Comparison of ENCODE assay signal across 11 mouse cellular contexts in the genomic region with DNA sequence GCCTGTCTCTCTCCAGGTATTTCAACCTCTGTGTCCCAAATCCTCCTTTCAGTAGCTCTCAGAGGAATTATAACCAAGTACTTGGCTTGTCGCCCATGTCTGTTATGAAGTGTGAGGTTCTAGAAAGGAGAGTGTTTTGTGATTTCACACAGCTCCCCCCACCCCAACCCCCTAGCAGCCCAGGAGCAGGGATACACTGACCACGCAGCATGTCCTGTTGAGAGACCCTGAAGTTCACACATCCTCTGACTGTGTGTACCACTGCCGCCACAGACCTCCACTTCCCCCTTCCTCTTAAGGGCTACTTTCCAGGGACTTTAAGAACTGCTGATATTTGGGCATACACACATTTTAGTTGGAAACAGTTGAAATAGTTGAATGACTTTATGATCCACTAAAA.
"Had no signal": no experiment of that assay in that cellular context is flagged by ENCODE, and none has a peak within 500 bp of the region (broad histone marks: within the 10 kb centered on the region; RNA-seq: fewer than 3 reads in every experiment).

No protein-coding gene starts in this region.

- H3K4me1 ChIP-seq: midbrain, embryonic 10.5 days; neural tube, embryonic 13.5 days had no signal

- H3K9me3 ChIP-seq: midbrain, embryonic 10.5 days; midbrain, embryonic 15.5 days; neural tube, embryonic 13.5 days had no signal

- H3K36me3 ChIP-seq: midbrain, embryonic 10.5 days; midbrain, embryonic 15.5 days; neural tube, embryonic 13.5 days had no signal

- H3K4me3 ChIP-seq: midbrain, embryonic 10.5 days; midbrain, embryonic 15.5 days; neural tube, embryonic 13.5 days had no signal

- DNase-seq: lung, adult 2 months; lung, postnatal 36 days; retina, postnatal 1 day; right cerebral cortex, postnatal 25 days; thymus, postnatal 36 days had no signal

- H3K27ac ChIP-seq: liver, embryonic 14.5 days; midbrain, embryonic 10.5 days; midbrain, embryonic 15.5 days; neural tube, embryonic 13.5 days had no signal

- H3K27me3 ChIP-seq: midbrain, embryonic 15.5 days; neural tube, embryonic 13.5 days had no signal

- H3K9ac ChIP-seq: liver, embryonic 14.5 days; midbrain, embryonic 15.5 days; neural tube, embryonic 13.5 days had no signal

- ATAC-seq: inflammation-experienced regulatory T-cells, adult 6 months; intestine, postnatal 0 days; midbrain, embryonic 15.5 days had no signal

- H3K4me2 ChIP-seq: midbrain, embryonic 15.5 days; neural tube, embryonic 13.5 days had no signal
